Mouse (Mus musculus): ENCODE data around the gene Zfp865. TPM values are rescaled to one million over a fixed set of nuclear protein-coding genes. Genes with fewer than 3 reads are reported as not detected.
"Not testable (repeated sequence)": the region's sequence is repeated elsewhere in the genome, so short reads cannot be mapped to it uniquely, and the experiment has no call there.

Gene Zfp865
- polyA plus RNA-seq, 1 experiment from 2014 or later = 4.4 TPM

DNA sequence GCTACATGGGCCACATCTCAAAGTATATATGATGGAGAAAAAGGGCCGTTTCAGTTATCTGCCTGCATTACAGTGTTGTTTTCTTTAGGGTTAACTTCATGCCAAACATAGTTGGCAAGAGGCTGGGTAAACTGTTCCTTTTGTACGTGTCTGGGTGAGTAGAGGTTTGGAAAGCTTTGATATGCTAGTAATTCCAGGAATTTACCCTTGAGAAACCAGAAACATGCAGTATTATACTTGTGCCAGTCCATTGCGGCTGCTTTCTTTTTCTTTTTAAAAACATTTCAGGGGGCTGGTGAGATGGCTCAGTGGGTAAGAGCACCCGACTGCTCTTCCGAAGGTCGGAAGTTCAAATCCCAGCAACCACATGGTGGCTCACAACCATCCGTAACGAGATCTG is 23.2 kb upstream of the Zfp865 start:
- Histone ChIP-seq H3K4me3 (peak overlapping the region; percentile 71), H3K4me1 (peaks cover 34% of the 10 kb centered on the region), H3K36me3 (peaks cover 25% of the 10 kb centered on the region), H3K27ac (peak overlapping the region; percentile 85; the same call in 1 of the 2 replicates), H3K9me3 (peaks cover 9% of the 10 kb centered on the region), H3K27me3 (ENCODE audit: insufficient read depth, poor library complexity, severe bottlenecking) (peaks cover 35% of the 10 kb centered on the region)
- WGBS = 53% methylated on average over 8 of the region's 8 CpGs
- DNase-seq (ENCODE audit: low spot score) = no peak

DNA sequence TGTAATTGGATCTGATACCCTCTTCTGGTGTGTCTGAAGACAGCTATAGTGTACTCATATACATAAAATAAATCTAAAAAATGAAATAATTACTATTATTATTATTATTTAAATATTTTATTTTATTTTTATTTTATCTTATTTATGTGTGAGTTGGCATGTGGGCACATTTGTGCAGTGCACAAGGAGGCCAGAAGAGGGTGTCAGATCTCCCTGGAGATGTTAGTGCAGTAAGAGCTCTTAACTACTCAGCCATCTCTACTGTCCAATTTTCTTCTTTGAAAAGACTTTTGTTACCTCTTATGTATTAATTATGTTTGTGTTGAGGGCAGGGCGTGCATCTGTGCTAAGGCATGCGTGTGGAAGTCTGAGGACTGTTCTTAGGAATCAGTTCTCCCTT is 20.3 kb upstream of the Zfp865 start:
- H3K4me1 ChIP-seq = peaks cover 15% of the 10 kb centered on the region
- H3K27me3 ChIP-seq (ENCODE audit: insufficient read depth, poor library complexity, severe bottlenecking) = peaks cover 6% of the 10 kb centered on the region
- WGBS = 54% methylated on average over 2 of the region's 2 CpGs
- no peak overlapping the region for H3K27ac ChIP-seq
- no peaks in the 10 kb centered on the region for H3K36me3 ChIP-seq
- DNase-seq (ENCODE audit: low spot score) = no peak
- H3K4me3 ChIP-seq = no peak overlapping the region
- no peaks in the 10 kb centered on the region for H3K9me3 ChIP-seq

DNA sequence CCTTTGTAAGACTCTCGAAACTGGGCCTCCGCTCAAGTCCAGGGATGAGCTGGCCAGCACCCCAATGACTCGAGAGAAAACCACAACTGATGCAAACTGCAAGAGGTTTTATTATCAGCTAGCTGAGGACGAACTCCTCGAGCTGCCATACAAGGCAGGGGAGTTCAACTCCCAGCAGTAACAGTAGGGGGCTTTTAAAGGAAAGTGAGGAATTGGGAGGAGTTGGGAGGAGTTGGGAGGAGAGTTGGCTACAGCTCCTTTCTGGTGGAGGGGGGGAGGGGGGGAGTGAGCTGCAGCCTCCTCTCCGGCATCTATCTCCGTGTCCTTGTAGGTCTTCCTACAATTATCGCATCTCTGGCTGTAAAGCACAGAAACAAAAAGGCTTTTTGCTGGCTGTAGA is 17.3 kb upstream of the Zfp865 start:
- H3K27ac ChIP-seq; DNase-seq (ENCODE audit: low spot score); H3K4me1 ChIP-seq; H3K4me3 ChIP-seq; H3K9me3 ChIP-seq; H3K27me3 ChIP-seq (ENCODE audit: insufficient read depth, poor library complexity, severe bottlenecking): not testable (repeated sequence)
- H3K36me3 ChIP-seq = peaks cover 19% of the 10 kb centered on the region
- WGBS = 74% methylated on average over 8 of the region's 8 CpGs

DNA sequence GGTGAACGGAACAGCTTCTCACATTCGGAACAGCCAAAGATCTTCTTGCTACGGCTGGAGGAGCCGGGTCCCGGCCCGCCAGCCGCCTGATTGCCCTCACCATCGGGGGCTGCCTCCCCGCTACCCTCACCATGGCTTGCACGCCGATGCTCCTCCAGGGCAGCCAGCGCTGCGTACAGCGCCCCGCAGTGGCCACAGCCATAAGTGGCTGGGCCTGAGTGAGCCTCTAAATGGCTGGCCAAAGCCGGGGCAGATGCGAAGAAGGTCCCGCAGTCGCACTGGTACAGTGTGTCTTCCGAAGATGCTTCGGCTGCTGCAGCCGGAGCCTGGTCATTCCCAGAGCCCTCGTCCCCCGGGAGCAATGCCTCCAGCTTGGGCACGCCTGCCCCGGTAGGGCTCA is 11.9 kb upstream of the Zfp865 start:
- H3K36me3 ChIP-seq = peaks cover 72% of the 10 kb centered on the region
- 93% methylated on average over 26 of the region's 26 CpGs for WGBS
- no peak for DNase-seq (ENCODE audit: low spot score)
- peaks cover 6% of the 10 kb centered on the region; the same call in 1 of the 2 replicates for H3K9me3 ChIP-seq
- H3K27me3 ChIP-seq (ENCODE audit: insufficient read depth, poor library complexity, severe bottlenecking) = no peaks in the 10 kb centered on the region
- H3K4me1 ChIP-seq = no peaks in the 10 kb centered on the region
- no peak overlapping the region for H3K4me3 ChIP-seq
- no peak overlapping the region for H3K27ac ChIP-seq

DNA sequence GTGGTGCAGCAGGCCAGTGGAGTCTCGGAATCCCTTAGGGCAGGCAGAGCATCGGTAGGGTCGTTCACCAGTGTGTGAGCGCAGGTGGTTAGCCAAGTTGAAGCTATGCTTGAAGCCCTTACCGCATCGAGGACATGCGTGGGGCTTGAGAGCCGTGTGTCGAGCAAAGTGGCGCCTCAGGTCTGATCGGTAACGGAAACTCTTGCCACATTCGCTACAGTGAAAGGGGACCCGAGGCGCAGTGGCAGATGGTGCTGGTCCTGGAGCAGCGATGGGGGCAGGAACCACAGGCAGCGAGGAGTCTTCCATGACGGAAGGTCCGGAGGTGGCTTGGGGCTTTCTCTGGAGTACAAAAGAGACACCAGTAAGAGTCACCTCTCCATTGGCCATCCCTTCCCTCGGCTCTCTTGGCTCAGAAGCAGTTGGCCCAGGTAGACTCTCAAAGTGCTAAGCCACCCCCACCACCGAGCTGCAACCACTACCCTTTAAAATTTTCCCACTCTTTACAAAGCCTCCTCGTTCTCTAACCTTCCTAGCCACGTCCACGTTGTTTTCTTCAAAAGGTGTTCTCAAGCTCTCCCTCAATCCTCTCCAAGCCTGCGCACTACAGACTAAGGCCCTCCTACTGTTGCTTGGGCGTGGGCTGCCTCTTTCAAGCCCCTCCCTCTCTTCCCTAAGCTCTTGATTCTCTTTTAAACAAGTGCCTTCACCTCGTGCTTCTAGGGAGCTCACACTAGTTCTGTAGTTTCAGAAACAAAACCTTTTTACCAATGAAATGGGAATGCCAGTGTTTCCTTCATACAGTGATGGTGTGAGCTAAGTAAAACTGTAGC is 7.3 kb upstream of the Zfp865 start:
- H3K36me3 ChIP-seq = peaks cover 65% of the 10 kb centered on the region
- WGBS = 88% methylated on average over 27 of the region's 27 CpGs
- DNase-seq (ENCODE audit: low spot score) = no peak
- 0 out of 2 replicates have a peak, but pooled peaks cover 4% of the 10 kb centered on the region for H3K4me1 ChIP-seq
- H3K4me3 ChIP-seq = peak overlapping the region; percentile 84
- H3K27me3 ChIP-seq (ENCODE audit: insufficient read depth, poor library complexity, severe bottlenecking) = no peaks in the 10 kb centered on the region
- H3K9me3 ChIP-seq = peaks cover 6% of the 10 kb centered on the region; the same call in 1 of the 2 replicates
- H3K27ac ChIP-seq = peak overlapping the region; percentile 56; the same call in 1 of the 2 replicates

DNA sequence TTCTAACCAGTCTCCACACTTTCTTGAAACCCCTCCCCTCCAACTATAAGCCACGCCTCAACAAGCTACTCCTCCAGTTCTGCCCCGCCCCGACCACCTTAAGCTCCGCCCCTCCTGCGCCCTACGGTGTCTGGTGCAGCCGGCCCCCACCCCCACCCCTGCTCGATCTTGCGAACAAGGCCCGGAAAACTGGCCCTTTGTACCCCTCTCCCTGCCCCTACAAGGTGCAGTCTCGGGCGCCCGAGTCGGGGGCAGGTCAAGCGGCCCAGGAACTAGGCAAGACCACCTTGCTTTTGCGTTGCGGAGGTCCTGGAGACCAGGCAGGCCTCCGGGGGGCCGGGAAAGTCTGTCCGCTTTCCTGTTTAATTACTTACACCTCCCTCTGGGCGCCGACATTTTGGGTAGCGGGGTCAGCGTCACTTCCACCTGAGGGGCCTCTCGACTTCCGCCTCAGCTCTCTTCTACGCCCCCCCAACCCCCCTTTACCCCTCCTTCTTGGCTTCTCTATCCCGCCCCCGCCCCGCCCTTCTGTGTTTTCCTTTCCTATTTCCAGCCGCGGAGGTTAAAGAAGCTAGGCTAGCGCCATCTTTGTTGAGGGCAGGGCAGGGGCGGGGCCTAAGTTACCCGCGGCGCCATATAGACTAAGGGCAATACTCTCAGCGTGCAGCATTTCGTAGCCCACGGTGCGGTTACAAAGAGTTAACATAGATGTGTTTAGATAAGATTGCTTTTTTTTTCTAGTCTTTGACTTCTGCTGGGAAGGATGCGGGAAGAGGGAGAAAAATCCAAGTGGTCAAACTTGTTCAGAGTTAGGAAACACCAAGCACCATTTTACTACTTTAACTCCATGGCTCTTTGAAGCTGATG is 5.7 kb upstream of the Zfp865 start, which contains the start of the genes Zfp524 and Fiz1:
Gene Zfp524 (plus strand): TSS at position 165 of the 867 bp plus-strand sequence.
Gene Fiz1 (minus strand): TSS at position 447 of the 867 bp plus-strand sequence.
- Histone ChIP-seq H3K4me1 (0 out of 2 replicates have a peak, but pooled peaks cover 4% of the 10 kb centered on the region), H3K36me3 (peaks cover 53% of the 10 kb centered on the region), H3K4me3 (peak within 1 kb of the TSS; percentile 84), H3K27ac (peak within 1 kb of the TSS; percentile 98), H3K9me3 (no peaks in the 10 kb centered on the region), H3K27me3 (ENCODE audit: insufficient read depth, poor library complexity, severe bottlenecking) (no peaks in the 10 kb centered on the region)
- DNase-seq (ENCODE audit: low spot score) = peak; percentile 98
- under 1% methylated on average over 42 of the region's 42 CpGs for WGBS

DNA sequence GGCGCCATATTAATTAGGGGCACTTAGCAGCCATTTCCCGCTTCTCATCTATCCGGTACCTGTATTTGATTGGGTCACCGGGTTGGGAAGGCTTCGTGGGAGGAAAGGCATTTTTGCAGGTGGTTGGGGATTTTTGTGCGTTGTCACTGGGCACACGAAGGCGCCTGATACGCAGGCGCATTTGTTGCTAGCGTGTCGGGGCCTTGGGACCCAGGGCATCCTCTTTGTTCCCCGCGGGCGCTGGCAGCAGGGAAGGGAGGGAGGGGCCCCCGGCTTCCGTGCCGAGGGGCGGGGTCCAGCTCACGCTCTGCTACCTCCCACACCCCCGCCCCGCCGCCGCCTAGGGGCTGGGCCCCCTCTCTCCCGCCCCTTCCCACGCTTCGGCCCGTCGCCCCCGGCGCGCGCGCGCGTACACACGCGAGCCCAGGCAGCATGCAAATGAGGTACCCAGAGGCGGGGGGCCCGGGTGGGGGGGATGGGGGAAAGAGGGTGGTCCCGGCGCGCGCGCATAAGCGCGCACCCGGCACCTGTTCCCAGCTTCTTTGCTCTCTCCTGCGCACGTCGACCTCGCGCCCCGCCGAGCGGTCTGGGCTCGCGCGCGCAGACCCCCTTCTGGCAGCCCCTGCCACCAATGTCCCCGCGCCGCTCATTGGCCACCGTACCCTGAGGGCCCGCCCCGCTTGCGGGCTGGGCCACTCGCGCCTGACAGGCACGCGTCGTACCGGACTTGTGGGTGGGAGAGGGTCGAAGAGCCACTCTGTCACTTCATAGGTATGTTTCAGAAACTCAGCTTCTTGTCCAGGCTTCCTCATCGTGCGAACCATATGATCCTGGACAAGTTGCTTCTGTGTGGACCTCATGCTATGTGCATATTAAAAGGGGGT is 4.8 kb upstream of the Zfp865 start, which contains the start of gene Gm44973:
Gene Gm44973 (plus strand): TSS at position 379 of the 884 bp plus-strand sequence.
- Histone ChIP-seq H3K27ac (peak within 1 kb of the TSS; percentile 98), H3K27me3 (ENCODE audit: insufficient read depth, poor library complexity, severe bottlenecking) (no peaks in the 10 kb centered on the region), H3K4me3 (peak within 1 kb of the TSS; percentile 84), H3K36me3 (peaks cover 44% of the 10 kb centered on the region), H3K4me1 (0 out of 2 replicates have a peak, but pooled peaks cover 4% of the 10 kb centered on the region), H3K9me3 (no peaks in the 10 kb centered on the region)
- WGBS = under 1% methylated on average over 76 of the region's 76 CpGs
- peak; percentile 98 for DNase-seq (ENCODE audit: low spot score)

DNA sequence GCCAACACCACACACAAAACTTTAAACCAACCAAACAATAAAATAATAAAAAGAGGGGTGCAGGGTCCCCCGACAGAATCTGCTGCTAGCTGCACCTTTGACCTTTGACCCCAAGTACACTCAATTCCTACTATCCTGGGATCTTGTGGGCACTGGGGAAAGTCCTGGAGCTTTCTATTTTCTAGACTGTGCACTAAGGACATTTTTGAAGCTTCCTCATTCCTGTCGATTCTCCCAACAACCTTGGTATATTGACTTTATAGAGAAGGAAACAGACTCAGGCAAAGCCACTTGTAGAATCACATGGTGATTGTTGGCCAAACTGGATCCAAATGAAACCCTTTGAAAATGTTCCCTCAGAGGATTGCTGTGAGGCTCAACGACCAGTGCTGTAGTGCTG is 4.1 kb upstream of the Zfp865 start:
- Histone ChIP-seq H3K27me3 (ENCODE audit: insufficient read depth, poor library complexity, severe bottlenecking) (no peaks in the 10 kb centered on the region), H3K4me1 (peaks cover 5% of the 10 kb centered on the region), H3K4me3 (peak overlapping the region; percentile 84), H3K27ac (peak overlapping the region; percentile 98), H3K9me3 (no peaks in the 10 kb centered on the region), H3K36me3 (peaks cover 37% of the 10 kb centered on the region)
- WGBS = 79% methylated on average over 3 of the region's 3 CpGs
- no peak for DNase-seq (ENCODE audit: low spot score)

DNA sequence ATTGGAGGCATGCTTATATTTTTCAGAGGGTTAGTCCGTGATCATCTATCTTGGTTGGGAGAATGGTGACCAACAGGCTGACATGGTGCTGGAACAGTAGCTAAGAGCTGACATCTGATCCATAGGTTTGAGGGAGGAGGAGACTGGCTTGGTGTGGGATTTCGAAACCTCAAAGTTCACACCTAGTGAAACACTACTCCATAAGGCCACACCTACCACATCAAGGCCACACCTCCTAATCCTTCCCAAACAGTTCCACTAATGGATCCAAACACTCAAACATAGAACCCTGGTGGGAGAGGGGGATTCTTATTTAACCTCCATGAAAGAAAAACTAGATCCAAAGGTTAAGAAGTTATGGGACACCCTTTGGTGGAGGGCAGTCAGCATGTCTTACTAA is 3.3 kb upstream of the Zfp865 start:
- 98% methylated on average over 2 of the region's 2 CpGs for WGBS
- Histone ChIP-seq H3K27me3 (ENCODE audit: insufficient read depth, poor library complexity, severe bottlenecking) (no peaks in the 10 kb centered on the region), H3K9me3 (no peaks in the 10 kb centered on the region), H3K4me3 (no peak overlapping the region), H3K4me1 (peaks cover 10% of the 10 kb centered on the region), H3K36me3 (peaks cover 30% of the 10 kb centered on the region), H3K27ac (no peak overlapping the region)
- DNase-seq (ENCODE audit: low spot score) = no peak

DNA sequence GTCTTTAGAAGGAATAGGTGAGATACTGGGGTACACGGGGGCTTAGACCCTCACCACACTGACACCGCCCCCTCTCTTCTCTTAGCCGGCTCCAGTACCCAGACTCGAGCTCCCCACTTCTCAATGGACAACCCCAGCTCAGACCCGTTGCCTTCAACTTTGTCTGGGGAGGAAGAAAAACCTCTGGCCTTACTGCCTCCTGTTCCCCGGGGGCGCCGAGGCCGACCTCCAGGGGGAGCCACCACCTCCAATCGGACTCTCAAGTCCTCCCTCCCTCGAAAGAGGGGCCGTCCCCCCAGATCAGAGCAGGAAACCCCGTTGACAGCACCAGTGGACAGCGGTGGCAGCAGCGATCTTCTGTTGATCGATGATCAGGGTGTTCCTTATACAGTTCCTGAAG is 2.8 kb upstream of the Zfp865 start:
- peaks cover 10% of the 10 kb centered on the region for H3K4me1 ChIP-seq
- no peak overlapping the region for H3K27ac ChIP-seq
- 88% methylated on average over 16 of the region's 16 CpGs for WGBS
- no peaks in the 10 kb centered on the region for H3K27me3 ChIP-seq (ENCODE audit: insufficient read depth, poor library complexity, severe bottlenecking)
- no peak for DNase-seq (ENCODE audit: low spot score)
- no peak overlapping the region for H3K4me3 ChIP-seq
- peaks cover 30% of the 10 kb centered on the region for H3K36me3 ChIP-seq
- no peaks in the 10 kb centered on the region for H3K9me3 ChIP-seq

DNA sequence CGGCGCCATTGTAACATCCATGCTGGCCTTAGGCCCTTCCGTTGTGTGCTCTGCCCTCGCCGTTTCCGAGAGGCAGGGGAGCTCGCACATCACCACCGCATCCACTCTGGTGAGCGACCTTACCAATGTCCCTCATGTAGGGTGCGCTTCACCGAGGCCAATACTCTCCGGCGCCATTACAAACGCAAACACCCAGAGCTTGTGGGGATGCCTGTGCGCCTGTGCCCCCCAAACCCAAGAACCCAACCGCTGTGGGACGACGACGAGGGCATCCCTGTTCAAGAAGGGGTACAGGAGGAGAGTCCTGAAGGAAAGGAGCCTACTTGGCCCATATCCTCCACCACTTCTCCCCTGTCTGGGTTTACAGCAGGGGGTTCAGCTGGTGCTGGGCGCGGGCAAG is 2.2 kb upstream of the Zfp865 start:
- 95% methylated on average over 21 of the region's 21 CpGs for WGBS
- Histone ChIP-seq H3K4me3 (no peak overlapping the region), H3K9me3 (no peaks in the 10 kb centered on the region), H3K36me3 (peaks cover 30% of the 10 kb centered on the region), H3K4me1 (peaks cover 10% of the 10 kb centered on the region), H3K27me3 (ENCODE audit: insufficient read depth, poor library complexity, severe bottlenecking) (no peaks in the 10 kb centered on the region), H3K27ac (no peak overlapping the region)
- DNase-seq (ENCODE audit: low spot score) = no peak

DNA sequence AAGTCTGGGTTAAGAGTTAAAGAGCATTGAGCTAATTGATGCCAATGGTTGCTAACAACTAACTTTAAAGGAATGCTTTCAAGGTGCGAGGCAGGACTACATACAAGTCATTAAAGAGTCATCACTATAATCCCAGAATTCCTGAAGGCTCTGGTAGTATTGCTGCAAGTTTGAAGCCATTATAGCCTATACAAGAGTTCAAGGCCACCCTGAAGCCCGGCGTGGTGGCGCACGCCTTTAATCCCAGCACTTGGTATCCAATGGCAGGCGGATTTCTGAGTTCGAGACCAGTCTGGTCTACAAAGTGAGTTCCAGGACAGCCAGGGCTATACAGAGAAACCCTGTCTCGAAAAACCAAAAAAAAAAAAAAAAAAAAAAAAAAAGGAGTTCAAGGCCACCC is 600 bp upstream of the Zfp865 start:
- peak overlapping the region; percentile 98 for H3K27ac ChIP-seq
- not testable (repeated sequence) for H3K9me3 ChIP-seq; H3K4me1 ChIP-seq; DNase-seq (ENCODE audit: low spot score); H3K27me3 ChIP-seq (ENCODE audit: insufficient read depth, poor library complexity, severe bottlenecking)
- peak overlapping the region; percentile 94 for H3K4me3 ChIP-seq
- WGBS = 34% methylated on average over 8 of the region's 8 CpGs
- H3K36me3 ChIP-seq = peaks cover 43% of the 10 kb centered on the region
